Mouse (Mus musculus): ENCODE data around the gene Upp1. TPM values are rescaled to one million over a fixed set of nuclear protein-coding genes. Genes with fewer than 3 reads are reported as not detected.
A peak's percentile ranks its signal among the peaks of the same experiment; 100 is the strongest.

Upp1 gene
- 10.1 TPM for polyA plus RNA-seq (2012; fragmentation: generic; extraction: Trizol)

DNA sequence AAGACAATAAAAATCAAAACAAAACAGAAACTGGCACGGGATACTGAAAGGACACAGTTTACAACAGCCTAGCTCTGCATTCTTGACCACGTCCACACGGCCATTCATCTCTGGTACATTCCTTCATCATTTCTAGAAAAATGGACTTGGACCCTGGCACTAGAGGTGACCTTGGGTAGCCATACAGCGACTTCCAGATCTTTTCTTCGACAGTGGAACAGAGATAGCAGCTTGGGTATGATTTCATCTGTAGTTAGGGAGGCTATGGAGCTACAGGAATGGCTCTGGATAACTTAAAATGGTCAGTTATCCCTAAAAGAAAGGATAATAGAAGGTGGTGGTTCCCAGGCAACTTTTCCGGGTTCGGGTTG is at the start of gene Upp1:
Gene Upp1, plus strand, starts transcription at position 54 of the 371 bp plus-strand sequence.
- Histone ChIP-seq H3K79me2 (ENCODE audit: control insufficient read depth, insufficient read depth) (no peaks in the 10 kb centered on the region), H3ac (ENCODE audit: control insufficient read depth, insufficient read length) (peak within 1 kb of the TSS; percentile 9), H3K4me3 (peak within 1 kb of the TSS; percentile 32), H3K27me3 (ENCODE audit: control insufficient read depth, insufficient read depth, insufficient read length) (no peaks in the 10 kb centered on the region), H3K36me3 (ENCODE audit: control insufficient read depth, insufficient read depth) (no peaks in the 10 kb centered on the region), H3K4me2 (ENCODE audit: low read depth) (peak within 1 kb of the TSS; percentile 99)
- no peak for TF ChIP-seq POLR2A (IDR thresholded peaks at IDR 0.05; ENCODE audit: insufficient read length, low read depth)
- no peak for TF ChIP-seq E2F4 (IDR thresholded peaks at IDR 0.05; ENCODE audit: insufficient read depth)
- no peak for TF ChIP-seq SRF (IDR thresholded peaks at IDR 0.05; ENCODE audit: control insufficient read depth, insufficient read length, low read depth)
- TF ChIP-seq REST (IDR thresholded peaks at IDR 0.05; ENCODE audit: insufficient read depth, insufficient read length), result no peak
- no peak for TF ChIP-seq MYOD1 (IDR thresholded peaks at IDR 0.05; ENCODE audit: control insufficient read depth in 1 of 3, insufficient read length in 2 of 3, low read depth in 2 of 3)
- no peak for TF ChIP-seq TCF3 (IDR thresholded peaks at IDR 0.05; ENCODE audit: insufficient read length, low read depth)
- no peak for TF ChIP-seq CEBPB (IDR thresholded peaks at IDR 0.05; ENCODE audit: insufficient read depth, poor library complexity, severe bottlenecking)
- no peak for TF ChIP-seq POLR2AphosphoS2 (IDR thresholded peaks at IDR 0.05; ENCODE audit: insufficient read length, low read depth)
- no peak for TF ChIP-seq USF1 (IDR thresholded peaks at IDR 0.05; ENCODE audit: low read depth)
- no peak for TF ChIP-seq MYOG (IDR thresholded peaks at IDR 0.05; ENCODE audit: control insufficient read depth in 1 of 3, insufficient read depth in 1 of 3, insufficient read length in 2 of 3, low read depth in 2 of 3)

- Histone ChIP-seq H3ac (ENCODE audit: control insufficient read depth, insufficient read length) (no peak overlapping the region), H3K79me2 (ENCODE audit: control insufficient read depth, insufficient read depth) (no peaks in the 10 kb centered on the region), H3K4me3 (no peak overlapping the region), H3K27me3 (ENCODE audit: control insufficient read depth, insufficient read depth, insufficient read length) (peaks cover 7% of the 10 kb centered on the region), H3K36me3 (ENCODE audit: control insufficient read depth, insufficient read depth) (no peaks in the 10 kb centered on the region), H3K4me2 (ENCODE audit: low read depth) (no peak overlapping the region)
- TF ChIP-seq TCF12 (IDR thresholded peaks at IDR 0.05; ENCODE audit: insufficient read depth, poor library complexity, severe bottlenecking), result no peak
- no peak for TF ChIP-seq TCF3 (IDR thresholded peaks at IDR 0.05; ENCODE audit: insufficient read length, low read depth)
Observed at GRCm38 (mm10) chr11:9076444-9076843, 41.5 kb upstream of the Upp1 start.

GRCm38 (mm10) chr11:9113189-9113588 is 4.7 kb upstream of the Upp1 start:
- Histone ChIP-seq H3ac (ENCODE audit: control insufficient read depth, insufficient read length) (no peak overlapping the region), H3K4me3 (no peak overlapping the region), H3K27me3 (ENCODE audit: control insufficient read depth, insufficient read depth, insufficient read length) (peaks cover 12% of the 10 kb centered on the region), H3K36me3 (ENCODE audit: control insufficient read depth, insufficient read depth) (no peaks in the 10 kb centered on the region), H3K79me2 (ENCODE audit: control insufficient read depth, insufficient read depth) (no peaks in the 10 kb centered on the region), H3K4me2 (ENCODE audit: low read depth) (no peak overlapping the region)
- TF ChIP-seq E2F4 (IDR thresholded peaks at IDR 0.05; ENCODE audit: insufficient read depth), result no peak
- no peak for TF ChIP-seq TCF12 (IDR thresholded peaks at IDR 0.05; ENCODE audit: insufficient read depth, poor library complexity, severe bottlenecking)
- no peak for TF ChIP-seq TCF3 (IDR thresholded peaks at IDR 0.05; ENCODE audit: insufficient read length, low read depth)
- TF ChIP-seq POLR2A (IDR thresholded peaks at IDR 0.05; ENCODE audit: insufficient read length, low read depth), result no peak
- no peak for TF ChIP-seq USF1 (IDR thresholded peaks at IDR 0.05; ENCODE audit: low read depth)
- no peak for TF ChIP-seq MYOG (IDR thresholded peaks at IDR 0.05; ENCODE audit: control insufficient read depth in 1 of 3, insufficient read depth in 1 of 3, insufficient read length in 2 of 3, low read depth in 2 of 3)
- no peak for TF ChIP-seq REST (IDR thresholded peaks at IDR 0.05; ENCODE audit: insufficient read depth, insufficient read length)
- TF ChIP-seq POLR2AphosphoS2 (IDR thresholded peaks at IDR 0.05; ENCODE audit: insufficient read length, low read depth), result no peak
- TF ChIP-seq MYOD1 (IDR thresholded peaks at IDR 0.05; ENCODE audit: control insufficient read depth in 1 of 3, insufficient read length in 2 of 3, low read depth in 2 of 3), result no peak
- TF ChIP-seq SRF (IDR thresholded peaks at IDR 0.05; ENCODE audit: control insufficient read depth, insufficient read length, low read depth), result no peak
- TF ChIP-seq MAX (IDR thresholded peaks at IDR 0.05; ENCODE audit: low read depth), result no peak
- TF ChIP-seq CEBPB (IDR thresholded peaks at IDR 0.05; ENCODE audit: insufficient read depth, poor library complexity, severe bottlenecking), result no peak

GRCm38 (mm10) chr11:9115367-9116120 is 2.4 kb upstream of the Upp1 start:
- Histone ChIP-seq H3K4me3 (no peak overlapping the region), H3K4me2 (ENCODE audit: low read depth) (no peak overlapping the region), H3K36me3 (ENCODE audit: control insufficient read depth, insufficient read depth) (no peaks in the 10 kb centered on the region), H3K27me3 (ENCODE audit: control insufficient read depth, insufficient read depth, insufficient read length) (peaks cover 5% of the 10 kb centered on the region), H3K79me2 (ENCODE audit: control insufficient read depth, insufficient read depth) (no peaks in the 10 kb centered on the region), H3ac (ENCODE audit: control insufficient read depth, insufficient read length) (no peak overlapping the region)
- no peak for TF ChIP-seq USF1 (IDR thresholded peaks at IDR 0.05; ENCODE audit: low read depth)
- TF ChIP-seq POLR2A (IDR thresholded peaks at IDR 0.05; ENCODE audit: insufficient read length, low read depth), result no peak
- TF ChIP-seq E2F4 (IDR thresholded peaks at IDR 0.05; ENCODE audit: insufficient read depth), result no peak
- no peak for TF ChIP-seq CEBPB (IDR thresholded peaks at IDR 0.05; ENCODE audit: insufficient read depth, poor library complexity, severe bottlenecking)
- TF ChIP-seq TCF3 (IDR thresholded peaks at IDR 0.05; ENCODE audit: insufficient read length, low read depth), result no peak
- TF ChIP-seq MYOD1 (IDR thresholded peaks at IDR 0.05; ENCODE audit: control insufficient read depth in 1 of 3, insufficient read length in 2 of 3, low read depth in 2 of 3), result no peak
- TF ChIP-seq TCF12 (IDR thresholded peaks at IDR 0.05; ENCODE audit: insufficient read depth, poor library complexity, severe bottlenecking), result no peak
- TF ChIP-seq REST (IDR thresholded peaks at IDR 0.05; ENCODE audit: insufficient read depth, insufficient read length), result no peak
- no peak for TF ChIP-seq SRF (IDR thresholded peaks at IDR 0.05; ENCODE audit: control insufficient read depth, insufficient read length, low read depth)
- TF ChIP-seq POLR2AphosphoS2 (IDR thresholded peaks at IDR 0.05; ENCODE audit: insufficient read length, low read depth), result no peak
- no peak for TF ChIP-seq MYOG (IDR thresholded peaks at IDR 0.05; ENCODE audit: control insufficient read depth in 1 of 3, insufficient read depth in 1 of 3, insufficient read length in 2 of 3, low read depth in 2 of 3)
- no peak for TF ChIP-seq MAX (IDR thresholded peaks at IDR 0.05; ENCODE audit: low read depth)

GRCm38 (mm10) chr11:9116121-9116520 is 1.8 kb upstream of the Upp1 start:
- Histone ChIP-seq H3K4me3 (no peak overlapping the region), H3K4me2 (ENCODE audit: low read depth) (no peak overlapping the region), H3ac (ENCODE audit: control insufficient read depth, insufficient read length) (no peak overlapping the region), H3K27me3 (ENCODE audit: control insufficient read depth, insufficient read depth, insufficient read length) (peaks cover 5% of the 10 kb centered on the region), H3K79me2 (ENCODE audit: control insufficient read depth, insufficient read depth) (no peaks in the 10 kb centered on the region), H3K36me3 (ENCODE audit: control insufficient read depth, insufficient read depth) (no peaks in the 10 kb centered on the region)
- TF ChIP-seq MYOG (IDR thresholded peaks at IDR 0.05; ENCODE audit: control insufficient read depth in 1 of 3, insufficient read depth in 1 of 3, insufficient read length in 2 of 3, low read depth in 2 of 3), result no peak
- TF ChIP-seq E2F4 (IDR thresholded peaks at IDR 0.05; ENCODE audit: insufficient read depth), result no peak
- no peak for TF ChIP-seq MAX (IDR thresholded peaks at IDR 0.05; ENCODE audit: low read depth)
- TF ChIP-seq POLR2A (IDR thresholded peaks at IDR 0.05; ENCODE audit: insufficient read length, low read depth), result no peak
- TF ChIP-seq CEBPB (IDR thresholded peaks at IDR 0.05; ENCODE audit: insufficient read depth, poor library complexity, severe bottlenecking), result no peak
- TF ChIP-seq TCF12 (IDR thresholded peaks at IDR 0.05; ENCODE audit: insufficient read depth, poor library complexity, severe bottlenecking), result no peak
- no peak for TF ChIP-seq TCF3 (IDR thresholded peaks at IDR 0.05; ENCODE audit: insufficient read length, low read depth)
- TF ChIP-seq SRF (IDR thresholded peaks at IDR 0.05; ENCODE audit: control insufficient read depth, insufficient read length, low read depth), result no peak
- no peak for TF ChIP-seq USF1 (IDR thresholded peaks at IDR 0.05; ENCODE audit: low read depth)

All from myocyte (in vitro differentiated cells).